Mouse (Mus musculus): ENCODE data around the gene Zdhhc1.

Zdhhc1 gene

GRCm38 (mm10) chr8:105481013-105481412, 15.7 kb downstream of the Zdhhc1 start:
- in situ Hi-C loops (cut with MboI, MseI) = no loop called here

- in situ Hi-C loops (cut with MboI, MseI) = no loop called here
Observed at GRCm38 (mm10) chr8:105477792-105478191, 18.9 kb downstream of the Zdhhc1 start.

- in situ Hi-C loops (cut with MboI, MseI) = no loop called here
Observed at GRCm38 (mm10) chr8:105476628-105477413, 19.9 kb downstream of the Zdhhc1 start.

GRCm38 (mm10) chr8:105476161-105476560, 20.5 kb downstream of the Zdhhc1 start:
- in situ Hi-C loops (cut with MboI, MseI) = no loop called here

- in situ Hi-C loops (cut with MboI, MseI) = no loop called here
Observed at GRCm38 (mm10) chr8:105475742-105476141, 21.0 kb downstream of the Zdhhc1 start.

GRCm38 (mm10) chr8:105475254-105475653, 21.4 kb downstream of the Zdhhc1 start:
- in situ Hi-C loops (cut with MboI, MseI) = no loop called here

GRCm38 (mm10) chr8:105474680-105475079, 22.0 kb downstream of the Zdhhc1 start:
- in situ Hi-C loops (cut with MboI, MseI) = no loop called here

GRCm38 (mm10) chr8:105473816-105474606, 22.7 kb downstream of the Zdhhc1 start:
- in situ Hi-C loops (cut with MboI, MseI) = no loop called here

GRCm38 (mm10) chr8:105472983-105473382, 23.7 kb downstream of the Zdhhc1 start:
- in situ Hi-C loops (cut with MboI, MseI) = no loop called here

GRCm38 (mm10) chr8:105472414-105472932, 24.2 kb downstream of the Zdhhc1 start:
- in situ Hi-C loops (cut with MboI, MseI) = no loop called here

GRCm38 (mm10) chr8:105471314-105472015, 25.2 kb downstream of the Zdhhc1 start, which contains the start of gene Tppp3:
Gene Tppp3 (minus strand): TSS chr8:105471526.
- in situ Hi-C loops (cut with MboI, MseI) = no loop called here

GRCm38 (mm10) chr8:105470681-105471313, 25.9 kb downstream of the Zdhhc1 start:
- in situ Hi-C loops (cut with MboI, MseI) = no loop called here

- in situ Hi-C loops (cut with MboI, MseI) = no loop called here
Observed at GRCm38 (mm10) chr8:105470262-105470661, 26.4 kb downstream of the Zdhhc1 start.

GRCm38 (mm10) chr8:105469816-105470215, 26.9 kb downstream of the Zdhhc1 start:
- in situ Hi-C loops (cut with MboI, MseI) = no loop called here

GRCm38 (mm10) chr8:105469041-105469695, 27.5 kb downstream of the Zdhhc1 start:
- in situ Hi-C loops (cut with MboI, MseI) = no loop called here

GRCm38 (mm10) chr8:105468002-105468720, 28.5 kb downstream of the Zdhhc1 start:
- in situ Hi-C loops (cut with MboI, MseI) = no loop called here

GRCm38 (mm10) chr8:105467396-105467985, 29.2 kb downstream of the Zdhhc1 start:
- in situ Hi-C loops (cut with MboI, MseI) = no loop called here

- in situ Hi-C loops (cut with MboI, MseI) = no loop called here
Observed at GRCm38 (mm10) chr8:105466700-105467291, 29.9 kb downstream of the Zdhhc1 start.

- in situ Hi-C loops (cut with MboI, MseI) = no loop called here
Observed at GRCm38 (mm10) chr8:105466246-105466645, 30.5 kb downstream of the Zdhhc1 start.

All from T-helper 1 cell (primary cell).